In genomic region chr10:7213066-7213630, GRCm38 (mm10) we compare ENCODE assay signal across 8 mouse cellular contexts. TPM values are rescaled to one million over a fixed set of nuclear protein-coding genes. Genes with fewer than 3 reads are reported as not detected.
A peak's percentile ranks its signal among the peaks of the same experiment; 100 is the strongest.
DNase-seq lines count a peak whose midpoint lies in the region; ATAC-seq lines count a peak whose summit lies in the region.

No protein-coding gene starts in this region.

- H3K4me3 ChIP-seq in heart, embryonic 10.5 days: peak overlapping the region; percentile 85; the same call in 1 of the 2 replicates
- no peak overlapping the region for H3K4me3 ChIP-seq in hindbrain, embryonic 11.5 days (ENCODE audit: low read depth, low read length)

- H3K9me3 ChIP-seq in heart, embryonic 10.5 days: 0 out of 2 replicates have a peak, but pooled peaks cover 3% of the 10 kb centered on the region
- H3K9me3 ChIP-seq in hindbrain, embryonic 11.5 days (ENCODE audit: control insufficient read depth, low read length): no peaks in the 10 kb centered on the region

- no peaks in the 10 kb centered on the region for H3K27me3 ChIP-seq in heart, embryonic 10.5 days (ENCODE audit: insufficient read depth, poor library complexity, severe bottlenecking)
- no peaks in the 10 kb centered on the region for H3K27me3 ChIP-seq in hindbrain, embryonic 11.5 days (ENCODE audit: control insufficient read depth, insufficient read depth, low read length)

- no peak for ATAC-seq in hindbrain, embryonic 11.5 days (ENCODE audit: low FRiP score)

- peak overlapping the region; percentile 92; the same call in 1 of the 2 replicates for H3K27ac ChIP-seq in heart, embryonic 10.5 days
- no peak overlapping the region for H3K27ac ChIP-seq in hindbrain, embryonic 11.5 days (ENCODE audit: low read depth, low read length)

- intact Hi-C loops in heart, postnatal 14 days (cut with DNase I): loop anchor here (5.0 kb wide), 3 partner anchors 71 to 119 kb away; no protein-coding TSS in a partner anchor

- peak overlapping the region; percentile 90; the same call in 1 of the 2 replicates for H3K4me2 ChIP-seq in hindbrain, embryonic 11.5 days (replicated peaks; ENCODE audit: low read depth, low read length)

- H3K9ac ChIP-seq in hindbrain, embryonic 11.5 days (ENCODE audit: low read depth, low read length): no peak overlapping the region

- H3K4me1 ChIP-seq in heart, embryonic 10.5 days: peaks cover 22% of the 10 kb centered on the region
- no peaks in the 10 kb centered on the region for H3K4me1 ChIP-seq in hindbrain, embryonic 11.5 days (replicated peaks; ENCODE audit: control insufficient read depth, insufficient read depth, low read length)

- no peaks in the 10 kb centered on the region for H3K36me3 ChIP-seq in heart, embryonic 10.5 days
- no peaks in the 10 kb centered on the region for H3K36me3 ChIP-seq in hindbrain, embryonic 11.5 days (ENCODE audit: control insufficient read depth, insufficient read depth, low read length)

- no peak for DNase-seq in heart, embryonic 10.5 days (ENCODE audit: low spot score)
- DNase-seq in heart, postnatal 14 days: no peak
- DNase-seq in adipocyte (ENCODE audit: low spot score): peak; percentile 69
- peak; percentile 8 for DNase-seq in hindbrain, embryonic 11.5 days (ENCODE audit: low spot score)
- DNase-seq in mesoderm, embryonic 11.5 days (ENCODE audit: low read depth, low spot score): peak; percentile 34
- no peak for DNase-seq in layer of hippocampus, postnatal 25 days (ENCODE audit: extremely low spot score in 1 of 2, low spot score in 1 of 2)
- DNase-seq in frontal cortex, postnatal 10 days (ENCODE audit: low spot score in 2 of 2): no peak
- no peak for DNase-seq in T-cell, adult 2 months (ENCODE audit: low spot score)

- 59% methylated on average over 10 of the region's 10 CpGs for WGBS in heart, embryonic 10.5 days
- 52% methylated on average over 10 of the region's 10 CpGs for WGBS in hindbrain, embryonic 11.5 days

RNA-seq across cellular contexts. Expression of gene Cnksr3, which starts 1.1 kb away (rescaled TPM):
- 5.0 and 6.6 TPM in 2 replicates for polyA plus RNA-seq in heart, embryonic 10.5 days (2016; fragmentation: Nextera tagmentation; extraction: Ambion mirVana)
- total RNA-seq in heart, postnatal 14 days (2021): 10 to 100 TPM; 21.9 to 22.5 TPM
- polyA plus RNA-seq in hindbrain, embryonic 11.5 days (2014; fragmentation: Nextera tagmentation; extraction: Ambion mirVana): 5.9 and 6.3 TPM in 2 replicates
- 10 to 100 TPM in 1 of 2 experiments, 1 to 10 TPM in 1; 9.8 to 10.6 TPM for total RNA-seq in layer of hippocampus, postnatal 25 days (2021)

Comparison
In these comparisons a context has a peak if more than half of its experiments do, and no peak if none do; other contexts are left out.
1. DNase-seq: peak in adipocyte (single experiment), hindbrain, embryonic 11.5 days (single experiment) and mesoderm, embryonic 11.5 days (single experiment); none in heart, embryonic 10.5 days (single experiment), heart, postnatal 14 days (0 of 2), layer of hippocampus, postnatal 25 days (0 of 2), frontal cortex, postnatal 10 days (0 of 2) and T-cell, adult 2 months (single experiment).